Mouse (Mus musculus): ENCODE data around the gene Hnf4a.

DNA sequence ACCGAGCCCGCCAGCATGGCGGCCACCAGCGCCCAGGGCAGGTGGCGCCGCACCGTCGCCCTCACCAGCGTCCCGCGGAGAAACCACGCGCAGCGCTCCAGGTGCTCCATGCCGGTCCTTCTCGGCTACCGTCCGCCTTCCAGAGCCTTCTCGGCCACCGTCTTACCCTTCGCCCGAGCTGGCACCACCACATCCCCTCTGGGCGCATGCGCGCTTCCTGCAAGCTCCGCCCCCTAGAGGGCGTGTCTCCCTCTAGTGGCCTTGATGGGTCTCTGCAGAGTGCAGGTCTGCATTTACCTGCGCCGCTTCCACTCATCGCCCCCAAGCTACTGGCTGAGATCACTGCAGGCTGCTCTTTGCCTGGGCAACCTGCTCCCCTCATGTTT is 34.1 kb upstream of the Hnf4a start, which contains the start of gene Fitm2:
- TF ChIP-seq CTCF (conservative IDR thresholded peaks at IDR 0.05; ENCODE audit: low read length) (peak; percentile 98), NANOG (IDR thresholded peaks at IDR 0.05; ENCODE audit: borderline replicate concordance, low read length) (no peak)
